Mouse (Mus musculus) heart, postnatal 36 days (tissue): ENCODE data around the gene Mrps34. TPM values are rescaled to one million over a fixed set of nuclear protein-coding genes. Genes with fewer than 3 reads are reported as not detected.

Experiments
- DNase-seq, 2 experiments: peaks; one replicate each; pipeline ENCODE4 v3.0.0; 2021 to 2022
- intact Hi-C: fragments of 180-260 bp; cut with DNase I; formaldehyde crosslinking; loops from one replicate; pipeline ENCODE4 v1.15.1; 2025
- total RNA-seq, 2 experiments: library from RNA; stranded (reverse); gene quantifications; 2 replicates each; pipeline ENCODE4 v1.2.3; 2021

The Mrps34 gene
- 100 to 1,000 TPM; 103 to 113 TPM for total RNA-seq

- intact Hi-C loops, result loop anchor here (10.0 kb wide), 1 partner anchor 480 kb away; the partner anchor contains the start of gene Rnps1
- peak; percentile 82 to 85 for DNase-seq
These were observed at the start of gene Mrps34, which contains the start of gene Eme2 for GRCm38 (mm10) chr17:24894995-24895547. Gene Mrps34 (plus strand): TSS chr17:24895116. Gene Eme2 (minus strand): TSS chr17:24895087.

GRCm38 (mm10) chr17:24847386-24847785 lies 47.5 kb upstream of the Mrps34 start:
- intact Hi-C loops, result no loop called here
- no peak for DNase-seq

DNA sequence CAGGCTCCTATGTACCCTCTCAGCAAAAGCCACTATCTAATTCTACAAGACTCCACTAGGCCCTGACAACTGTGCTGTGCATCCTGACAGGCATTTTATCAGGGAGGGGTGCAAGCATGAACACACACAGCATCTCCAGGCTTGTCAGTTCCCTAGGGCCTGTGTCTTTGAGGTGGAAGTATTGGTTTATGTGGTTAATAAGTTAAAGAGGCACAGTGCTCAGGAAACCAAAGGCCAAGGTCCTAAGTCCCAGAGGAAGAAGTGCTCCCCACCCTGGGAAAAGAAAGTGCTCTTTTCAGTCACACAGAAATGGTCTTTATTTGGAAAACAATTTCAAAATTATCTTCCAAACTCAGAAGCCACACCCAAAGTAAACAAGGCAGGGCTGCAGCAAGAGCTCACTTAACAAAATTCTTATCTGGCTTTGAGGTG lies 46.3 kb upstream of the Mrps34 start:
- intact Hi-C loops, result no loop called here
- no peak for DNase-seq

DNA sequence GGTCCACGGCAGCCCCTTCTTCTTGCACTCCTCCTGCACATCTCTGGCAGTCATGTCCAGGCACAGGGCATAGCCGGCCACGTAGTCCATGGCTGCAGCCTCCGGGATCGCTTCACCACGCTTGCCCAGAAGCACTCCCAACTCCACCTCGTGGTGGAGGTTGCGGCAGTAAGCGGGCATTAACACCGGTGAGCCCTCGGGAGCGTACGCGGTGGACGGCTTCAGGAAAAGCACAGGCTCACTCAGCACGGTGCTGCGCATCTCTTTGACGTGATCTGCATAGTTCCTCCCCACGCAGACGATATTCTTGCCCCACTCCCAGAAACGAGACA lies 45.2 kb upstream of the Mrps34 start:
- intact Hi-C loops, result loop anchor here (2.0 to 5.0 kb wide), 2 partner anchors 37 to 88 kb away; partner anchors contain the start of genes Mapk8ip3, Nubp2 and Spsb3
- DNase-seq, result no peak

DNA sequence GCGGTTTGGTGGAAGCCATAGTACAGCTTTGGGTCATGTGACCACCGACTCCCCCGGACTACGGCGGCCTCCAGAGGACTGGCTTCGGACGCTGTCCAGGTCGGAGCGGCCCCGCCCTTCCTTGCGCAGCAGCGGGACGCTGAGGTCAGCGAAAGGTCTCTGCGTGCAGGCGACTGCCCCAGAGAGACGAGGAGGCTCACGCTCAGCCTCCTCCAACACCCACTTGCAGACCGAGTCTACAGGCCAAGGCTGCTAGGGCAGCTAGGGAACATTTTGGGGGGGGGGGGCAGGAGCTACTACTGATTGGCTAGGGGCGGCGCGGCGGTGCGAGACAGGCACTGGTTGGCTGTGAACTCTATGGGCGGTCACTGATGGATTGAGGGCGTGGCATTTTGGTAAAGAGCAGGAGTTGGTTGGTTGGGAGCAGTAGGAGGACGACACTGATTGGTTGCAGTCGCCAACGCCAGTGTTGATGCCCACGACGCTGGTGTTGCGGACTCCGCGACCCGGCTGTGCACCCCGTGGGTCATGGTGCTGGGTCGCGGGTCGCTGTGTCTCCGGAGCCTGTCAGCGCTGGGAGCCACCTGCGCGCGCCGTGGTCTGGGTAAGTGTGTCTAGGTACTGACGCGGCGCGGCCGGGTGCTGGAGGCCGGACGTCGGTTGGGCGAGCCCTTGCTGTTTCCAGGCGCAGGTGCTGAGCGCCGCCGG lies 44.7 kb upstream of the Mrps34 start, which contains the start of gene Fahd1:
Gene Fahd1 (minus strand): TSS at position 300 of the 708 bp plus-strand sequence.
- intact Hi-C loops, result loop anchor here (2.0 to 5.0 kb wide), 2 partner anchors 37 to 87 kb away; partner anchors contain the start of genes Mapk8ip3, Nubp2 and Spsb3
- peak; percentile 91 to 98 for DNase-seq

DNA sequence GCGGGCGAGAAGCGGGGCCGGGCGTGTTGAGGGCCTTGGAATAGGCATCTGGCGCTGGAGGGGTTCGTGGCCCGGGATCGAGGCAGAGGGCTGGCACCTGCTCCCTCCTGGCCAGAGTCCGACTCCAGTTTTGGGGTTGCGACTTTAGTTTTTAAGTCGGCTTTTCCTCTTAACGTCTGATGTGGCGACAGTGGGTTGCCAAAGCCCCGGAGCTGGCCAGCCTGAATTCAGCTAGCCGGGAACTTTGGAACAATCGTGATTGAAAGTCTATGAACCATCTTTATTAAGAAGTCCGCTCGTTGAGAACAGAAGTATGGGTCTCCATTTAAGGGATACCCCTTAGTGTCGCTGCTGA lies 44.2 kb upstream of the Mrps34 start:
- DNase-seq, result no peak
- intact Hi-C loops, result loop anchor here (2.0 to 5.0 kb wide), 2 partner anchors 36 to 87 kb away; partner anchors contain the start of genes Mapk8ip3, Nubp2 and Spsb3

GRCm38 (mm10) chr17:24851381-24852125 lies 43.4 kb upstream of the Mrps34 start:
- intact Hi-C loops, result loop anchor here (2.0 to 5.0 kb wide), 2 partner anchors 35 to 86 kb away; partner anchors contain the start of genes Mapk8ip3, Nubp2 and Spsb3
- DNase-seq, result no peak

DNA sequence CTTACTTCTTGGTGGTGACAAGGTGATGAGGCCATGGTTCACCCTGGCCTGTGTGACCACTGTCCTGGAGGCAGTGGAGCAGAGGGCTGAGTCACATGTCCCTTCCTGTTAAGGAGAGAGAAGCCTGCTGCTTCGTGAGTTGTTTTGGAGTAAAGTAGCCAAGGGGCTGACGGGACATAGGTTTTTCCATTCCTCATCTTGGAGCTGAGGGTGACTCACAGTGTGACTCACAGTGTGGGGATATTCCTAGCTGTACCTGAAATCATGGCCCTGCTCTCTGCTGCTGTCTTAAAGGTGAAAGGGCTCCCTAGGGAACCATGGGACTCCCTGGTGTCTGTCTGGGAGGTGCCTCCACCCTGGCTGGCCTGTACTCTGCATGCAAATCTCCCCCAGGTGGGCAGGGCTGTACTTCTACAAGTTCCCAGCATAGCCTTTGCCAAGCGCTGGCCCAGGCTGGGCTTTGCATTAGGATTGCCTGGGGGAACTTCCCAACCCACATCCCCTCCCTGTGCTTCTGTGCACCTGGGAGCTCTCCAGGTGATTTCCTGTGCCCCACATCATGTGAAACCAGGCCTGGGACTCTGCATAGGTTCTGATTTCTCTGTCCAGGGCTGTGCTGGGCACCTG lies 39.0 kb upstream of the Mrps34 start:
- no peak for DNase-seq

DNA sequence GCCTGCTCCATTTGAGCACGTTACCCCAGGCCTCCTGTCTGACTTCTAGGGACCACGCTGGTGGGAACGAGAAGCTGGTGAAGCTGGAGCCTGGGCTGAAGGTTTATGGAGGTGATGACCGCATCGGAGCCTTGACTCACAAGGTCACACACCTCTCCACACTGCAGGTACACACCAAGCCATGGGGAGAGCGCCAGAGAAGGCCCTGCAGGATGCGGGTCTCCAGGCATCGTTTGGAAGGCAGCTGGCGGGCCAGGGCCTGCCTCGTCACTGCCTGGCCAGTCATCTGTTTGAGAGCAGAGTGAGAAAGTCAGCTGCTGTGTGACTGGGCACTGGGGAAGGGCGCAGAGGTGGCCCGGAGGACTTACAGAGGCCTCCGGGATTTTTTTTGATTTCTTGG lies 38.3 kb upstream of the Mrps34 start:
- DNase-seq, result no peak
- intact Hi-C loops, result no loop called here

More for the DNA sequence above, 39.0 kb upstream of the Mrps34 start:
- intact Hi-C loops, result no loop called here

DNA sequence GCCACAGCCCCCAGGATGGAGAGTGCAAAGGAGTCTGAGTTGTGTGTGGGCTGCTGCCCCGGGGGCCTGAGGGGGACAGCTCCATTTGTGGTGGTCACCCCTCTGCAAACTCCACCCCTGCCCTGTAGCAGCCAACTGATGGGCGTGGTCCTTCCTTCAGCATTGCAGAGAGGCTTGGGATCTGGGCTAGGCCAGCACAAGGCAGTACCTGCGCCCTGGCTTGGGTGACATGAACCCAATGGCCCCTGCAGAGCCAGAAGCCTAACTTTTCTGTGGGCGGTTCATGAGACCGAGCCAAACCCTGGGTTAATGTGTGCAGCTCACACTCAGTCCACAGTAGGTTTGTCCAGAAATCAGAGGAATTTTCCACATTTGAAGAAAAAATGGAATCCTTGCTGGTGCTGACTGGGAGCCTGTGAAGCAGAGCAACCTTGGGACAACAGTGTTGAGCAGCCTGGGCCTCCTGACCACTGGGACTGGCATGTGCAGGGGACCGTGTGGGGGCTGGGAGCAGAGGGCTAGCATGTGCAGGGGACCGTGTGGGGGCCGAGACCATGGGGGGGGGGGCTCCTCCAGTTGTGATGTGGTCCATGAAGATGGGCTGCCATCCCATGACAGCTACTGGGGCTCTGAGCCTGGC lies 37.0 kb upstream of the Mrps34 start:
- intact Hi-C loops, result no loop called here
- no peak for DNase-seq

GRCm38 (mm10) chr17:24858967-24859366 lies 35.9 kb upstream of the Mrps34 start:
- no peak for DNase-seq
- intact Hi-C loops, result no loop called here

DNA sequence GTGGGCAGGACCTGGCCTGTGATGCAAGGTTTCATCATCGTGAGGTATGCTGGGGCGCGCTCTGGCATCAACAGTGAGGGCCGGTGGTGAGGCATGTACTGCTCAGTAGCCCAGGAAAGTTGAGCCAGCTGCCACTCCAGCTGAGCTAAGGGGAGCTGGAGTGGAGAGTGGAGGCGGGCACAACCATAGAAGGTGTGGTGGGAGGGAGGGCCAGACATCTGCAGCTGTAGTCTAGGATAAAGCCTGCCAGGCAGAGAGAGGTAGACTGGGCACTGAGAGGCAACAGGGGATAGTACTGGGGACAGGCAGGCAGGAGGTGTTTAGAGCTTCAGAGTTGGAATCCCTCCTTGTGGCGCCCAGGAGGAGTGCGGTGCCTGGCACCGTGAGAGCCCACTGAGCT lies 34.8 kb upstream of the Mrps34 start:
- no peak for DNase-seq
- intact Hi-C loops, result no loop called here

DNA sequence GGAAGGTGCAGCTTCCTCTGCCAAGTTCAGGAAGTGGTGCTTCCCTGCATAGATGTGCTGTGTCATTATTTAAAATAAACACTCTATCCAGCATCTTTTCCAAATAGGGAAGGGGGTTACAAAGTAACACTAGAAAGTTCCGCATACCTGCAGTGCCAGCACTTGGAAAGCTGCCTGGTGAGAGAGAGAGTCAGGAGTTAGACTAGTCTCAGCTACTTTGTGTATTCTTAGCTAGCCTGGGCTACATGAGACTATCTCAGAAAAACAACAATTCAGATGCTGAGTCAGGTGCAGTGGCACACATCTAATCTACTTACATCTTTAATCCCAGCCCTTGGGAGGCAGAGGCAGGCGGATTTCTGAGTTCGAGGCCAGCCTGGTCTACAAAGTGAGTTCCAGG lies 33.1 kb upstream of the Mrps34 start:
- intact Hi-C loops, result no loop called here
- DNase-seq, result no peak

DNA sequence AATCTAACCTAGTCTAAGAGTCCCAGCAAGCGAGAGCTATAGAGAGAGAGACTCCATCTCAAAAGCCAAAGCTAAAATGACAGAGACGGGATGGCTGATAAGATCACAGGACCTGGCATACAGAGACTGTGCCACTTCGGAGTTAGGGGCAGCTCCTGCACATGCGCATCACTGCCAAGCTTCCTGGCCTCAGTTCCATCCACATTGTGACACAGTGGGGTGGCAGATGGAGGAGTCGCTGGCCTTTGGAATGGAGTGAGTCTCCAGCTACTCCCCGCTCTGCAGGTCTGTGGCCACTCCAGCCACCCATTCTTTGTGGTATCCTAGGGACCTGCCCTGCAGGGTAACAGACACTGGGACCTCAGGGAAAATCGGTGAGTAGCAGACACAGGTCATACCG lies 29.1 kb upstream of the Mrps34 start, which contains the start of gene Igfals:
Gene Igfals (plus strand): TSS at position 222 of the 400 bp plus-strand sequence.
- DNase-seq, result no peak
- intact Hi-C loops, result no loop called here

DNA sequence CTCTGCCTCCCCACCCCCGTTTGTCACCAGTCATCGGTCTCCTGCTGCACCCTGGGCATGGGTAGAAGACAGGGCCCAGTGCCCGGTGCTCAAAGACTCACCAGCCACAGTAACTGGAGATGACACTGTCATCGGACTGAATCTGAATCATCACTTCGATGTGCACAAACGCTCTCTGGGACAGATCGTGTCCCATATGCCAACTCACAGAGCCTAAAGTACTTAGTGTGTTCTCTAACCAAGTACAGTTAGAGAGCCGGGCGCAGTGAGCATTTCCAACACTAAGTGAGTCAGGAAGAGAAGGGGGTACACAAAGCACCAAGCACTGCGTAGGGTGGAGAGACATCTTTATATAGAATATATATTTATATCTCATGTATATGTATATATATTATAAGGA lies 27.0 kb upstream of the Mrps34 start:
- no peak for DNase-seq
- intact Hi-C loops, result no loop called here

GRCm38 (mm10) chr17:24873695-24874404 lies 21.1 kb upstream of the Mrps34 start:
- no peak for DNase-seq
- intact Hi-C loops, result no loop called here

GRCm38 (mm10) chr17:24874405-24874745 lies 20.5 kb upstream of the Mrps34 start:
- no peak for DNase-seq
- intact Hi-C loops, result no loop called here

GRCm38 (mm10) chr17:24874989-24875388 lies 19.9 kb upstream of the Mrps34 start:
- intact Hi-C loops, result no loop called here

DNA sequence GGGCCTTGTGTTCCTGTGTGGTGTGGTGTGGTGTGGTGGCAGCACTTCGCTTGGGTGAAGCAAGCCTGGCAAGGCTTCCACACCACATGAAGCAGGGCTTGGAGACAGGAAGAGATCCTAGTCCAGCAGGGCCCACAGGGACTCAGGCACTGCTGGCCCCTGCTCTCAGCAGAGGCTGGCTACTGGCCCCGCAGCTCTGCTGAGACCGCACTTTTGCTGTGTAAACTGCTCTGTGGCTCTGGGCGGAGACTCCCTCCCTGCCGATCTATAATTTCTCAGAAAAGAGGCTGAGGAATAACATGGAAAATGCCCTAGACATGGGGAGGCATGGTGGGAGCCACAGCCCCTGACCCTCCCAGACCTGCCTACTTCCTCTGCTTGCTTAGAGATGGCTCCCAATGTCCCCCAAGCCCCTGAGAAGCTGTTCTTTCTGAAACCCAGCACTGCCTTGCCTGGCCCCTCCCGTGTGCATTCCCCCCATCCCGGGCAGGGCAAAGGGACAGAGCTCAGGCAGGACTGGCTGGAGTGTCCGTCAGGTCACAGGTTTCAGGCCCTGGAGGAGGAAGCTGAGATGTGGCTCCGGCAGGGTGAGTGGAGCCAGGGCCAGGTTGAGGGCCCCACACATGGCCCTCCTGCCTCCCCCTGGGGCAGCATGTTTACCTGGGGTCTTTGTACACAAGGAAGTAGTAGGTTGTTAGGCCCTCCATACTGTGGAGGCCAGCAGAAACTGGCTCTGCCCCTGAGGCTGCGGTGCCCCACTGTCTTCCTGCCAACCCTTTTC lies 17.4 kb upstream of the Mrps34 start:
- DNase-seq, result no peak
- intact Hi-C loops, result no loop called here

More at GRCm38 (mm10) chr17:24874989-24875388, 19.9 kb upstream of the Mrps34 start:
- DNase-seq, result no peak
